Mouse (Mus musculus): Measurements from ENCODE around the gene Kcnc2. TPM values are rescaled to one million over a fixed set of nuclear protein-coding genes. Genes with fewer than 3 reads are reported as not detected.

Kcnc2 gene
- polyA plus RNA-seq, 1 experiment from 2014 or later, result not detected

GRCm38 (mm10) chr10:112277996-112278395 lies 7.1 kb downstream of the Kcnc2 start:
- ATAC-seq, result no peak
- Histone ChIP-seq H3K36me3 (no peaks in the 10 kb centered on the region), H3K27me3 (replicated peaks) (peaks cover 8% of the 10 kb centered on the region), H3K4me3 (no peak overlapping the region), H3K4me1 (no peaks in the 10 kb centered on the region), H3K9ac (no peak overlapping the region), H3K27ac (no peak overlapping the region), H3K4me2 (no peak overlapping the region), H3K9me3 (replicated peaks) (no peaks in the 10 kb centered on the region)
- WGBS (ENCODE audit: insufficient replicate concordance), result 57% methylated on average over 3 of the region's 3 CpGs

- Histone ChIP-seq H3K36me3 (no peaks in the 10 kb centered on the region), H3K27ac (no peak overlapping the region), H3K9me3 (replicated peaks) (no peaks in the 10 kb centered on the region), H3K4me2 (no peak overlapping the region), H3K9ac (no peak overlapping the region), H3K4me1 (no peaks in the 10 kb centered on the region), H3K27me3 (replicated peaks) (no peaks in the 10 kb centered on the region), H3K4me3 (no peak overlapping the region)
- ATAC-seq, result no peak
- 61% methylated on average over 11 of the region's 11 CpGs for WGBS (ENCODE audit: insufficient replicate concordance)
Observed at GRCm38 (mm10) chr10:112315136-112315535, 44.2 kb downstream of the Kcnc2 start.

- 57% methylated on average over 1 of the region's 1 CpGs for WGBS (ENCODE audit: insufficient replicate concordance)
- no peak for ATAC-seq
- Histone ChIP-seq H3K9me3 (replicated peaks) (no peaks in the 10 kb centered on the region), H3K27me3 (replicated peaks) (no peaks in the 10 kb centered on the region), H3K27ac (no peak overlapping the region), H3K4me1 (no peaks in the 10 kb centered on the region), H3K9ac (no peak overlapping the region), H3K36me3 (no peaks in the 10 kb centered on the region), H3K4me2 (no peak overlapping the region), H3K4me3 (no peak overlapping the region)
Observed at GRCm38 (mm10) chr10:112317783-112318182, 46.9 kb downstream of the Kcnc2 start.

- Histone ChIP-seq H3K4me3 (no peak overlapping the region), H3K27me3 (replicated peaks) (no peaks in the 10 kb centered on the region), H3K9me3 (replicated peaks) (no peaks in the 10 kb centered on the region), H3K4me1 (no peaks in the 10 kb centered on the region), H3K4me2 (no peak overlapping the region), H3K36me3 (no peaks in the 10 kb centered on the region), H3K9ac (no peak overlapping the region), H3K27ac (no peak overlapping the region)
- ATAC-seq, result no peak
- 53% methylated on average over 3 of the region's 3 CpGs for WGBS (ENCODE audit: insufficient replicate concordance)
Observed at GRCm38 (mm10) chr10:112357669-112358362, 86.9 kb downstream of the Kcnc2 start.

- Histone ChIP-seq H3K9me3 (replicated peaks) (no peaks in the 10 kb centered on the region), H3K36me3 (no peaks in the 10 kb centered on the region), H3K4me3 (no peak overlapping the region), H3K9ac (no peak overlapping the region), H3K4me1 (no peaks in the 10 kb centered on the region), H3K27ac (no peak overlapping the region), H3K4me2 (no peak overlapping the region), H3K27me3 (replicated peaks) (no peaks in the 10 kb centered on the region)
- 71% methylated on average over 8 of the region's 8 CpGs for WGBS (ENCODE audit: insufficient replicate concordance)
- ATAC-seq, result no peak
Observed at GRCm38 (mm10) chr10:112358363-112358704, 87.4 kb downstream of the Kcnc2 start.

- H3K36me3 ChIP-seq, result no peaks in the 10 kb centered on the region
- H3K27ac ChIP-seq, result no peak overlapping the region
- H3K4me2 ChIP-seq, result no peak overlapping the region
- 59% methylated on average over 5 of the region's 5 CpGs for WGBS (ENCODE audit: insufficient replicate concordance)
- H3K4me3 ChIP-seq, result no peak overlapping the region
- no peak for ATAC-seq
- no peaks in the 10 kb centered on the region for H3K4me1 ChIP-seq
- no peaks in the 10 kb centered on the region for H3K27me3 ChIP-seq (replicated peaks)
- no peaks in the 10 kb centered on the region for H3K9me3 ChIP-seq (replicated peaks)
- H3K9ac ChIP-seq, result no peak overlapping the region
Observed at GRCm38 (mm10) chr10:112360704-112361103, 89.8 kb downstream of the Kcnc2 start.

GRCm38 (mm10) chr10:112368369-112368768 lies 97.4 kb downstream of the Kcnc2 start:
- Histone ChIP-seq H3K4me3 (no peak overlapping the region), H3K4me2 (no peak overlapping the region), H3K27me3 (replicated peaks) (no peaks in the 10 kb centered on the region), H3K4me1 (no peaks in the 10 kb centered on the region), H3K36me3 (no peaks in the 10 kb centered on the region), H3K9me3 (replicated peaks) (0 out of 2 replicates have a peak, but pooled peaks cover 3% of the 10 kb centered on the region), H3K9ac (no peak overlapping the region), H3K27ac (no peak overlapping the region)
- no peak for ATAC-seq
- 53% methylated on average over 3 of the region's 3 CpGs for WGBS (ENCODE audit: insufficient replicate concordance)

GRCm38 (mm10) chr10:112377163-112377562 lies 106.2 kb downstream of the Kcnc2 start:
- Histone ChIP-seq H3K9me3 (replicated peaks) (no peaks in the 10 kb centered on the region), H3K4me1 (no peaks in the 10 kb centered on the region), H3K9ac (no peak overlapping the region), H3K36me3 (no peaks in the 10 kb centered on the region), H3K27me3 (replicated peaks) (no peaks in the 10 kb centered on the region), H3K4me3 (no peak overlapping the region), H3K27ac (no peak overlapping the region), H3K4me2 (no peak overlapping the region)
- 71% methylated on average over 5 of the region's 5 CpGs for WGBS (ENCODE audit: insufficient replicate concordance)
- no peak for ATAC-seq

GRCm38 (mm10) chr10:112378465-112378864 lies 107.5 kb downstream of the Kcnc2 start:
- no peaks in the 10 kb centered on the region for H3K4me1 ChIP-seq
- ATAC-seq, result no peak
- WGBS (ENCODE audit: insufficient replicate concordance), result 57% methylated on average over 6 of the region's 6 CpGs

GRCm38 (mm10) chr10:112380590-112380989 lies 109.7 kb downstream of the Kcnc2 start:
- Histone ChIP-seq H3K4me3 (no peak overlapping the region), H3K9ac (no peak overlapping the region), H3K27ac (no peak overlapping the region), H3K36me3 (no peaks in the 10 kb centered on the region), H3K4me2 (no peak overlapping the region), H3K4me1 (no peaks in the 10 kb centered on the region), H3K9me3 (replicated peaks) (no peaks in the 10 kb centered on the region), H3K27me3 (replicated peaks) (no peaks in the 10 kb centered on the region)
- 84% methylated on average over 6 of the region's 6 CpGs for WGBS (ENCODE audit: insufficient replicate concordance)
- ATAC-seq, result no peak

More at GRCm38 (mm10) chr10:112378465-112378864, 107.5 kb downstream of the Kcnc2 start:
- no peak overlapping the region for H3K9ac ChIP-seq
- no peaks in the 10 kb centered on the region for H3K27me3 ChIP-seq (replicated peaks)
- no peak overlapping the region for H3K4me2 ChIP-seq
- H3K27ac ChIP-seq, result no peak overlapping the region
- no peaks in the 10 kb centered on the region for H3K36me3 ChIP-seq
- no peaks in the 10 kb centered on the region for H3K9me3 ChIP-seq (replicated peaks)
- no peak overlapping the region for H3K4me3 ChIP-seq

GRCm38 (mm10) chr10:112394399-112394970 lies 123.6 kb downstream of the Kcnc2 start:
- no peak for ATAC-seq
- Histone ChIP-seq H3K9ac (no peak overlapping the region), H3K4me3 (no peak overlapping the region), H3K4me1 (no peaks in the 10 kb centered on the region), H3K36me3 (no peaks in the 10 kb centered on the region), H3K27me3 (replicated peaks) (no peaks in the 10 kb centered on the region), H3K4me2 (no peak overlapping the region), H3K27ac (no peak overlapping the region), H3K9me3 (replicated peaks) (no peaks in the 10 kb centered on the region)
- 59% methylated on average over 8 of the region's 8 CpGs for WGBS (ENCODE audit: insufficient replicate concordance)

- H3K9ac ChIP-seq, result no peak overlapping the region
- H3K4me2 ChIP-seq, result no peak overlapping the region
- WGBS (ENCODE audit: insufficient replicate concordance), result 19% methylated on average over 2 of the region's 2 CpGs
- no peak overlapping the region for H3K4me3 ChIP-seq
- H3K27me3 ChIP-seq (replicated peaks), result no peaks in the 10 kb centered on the region
- no peaks in the 10 kb centered on the region for H3K9me3 ChIP-seq (replicated peaks)
- H3K4me1 ChIP-seq, result no peaks in the 10 kb centered on the region
- no peaks in the 10 kb centered on the region for H3K36me3 ChIP-seq
- ATAC-seq, result no peak
- H3K27ac ChIP-seq, result no peak overlapping the region
Observed at GRCm38 (mm10) chr10:112397194-112397593, 126.3 kb downstream of the Kcnc2 start.

Data from liver, embryonic 12.5 days (tissue).